Mouse (Mus musculus): ENCODE data around the gene Myh10.

Myh10 gene

DNA sequence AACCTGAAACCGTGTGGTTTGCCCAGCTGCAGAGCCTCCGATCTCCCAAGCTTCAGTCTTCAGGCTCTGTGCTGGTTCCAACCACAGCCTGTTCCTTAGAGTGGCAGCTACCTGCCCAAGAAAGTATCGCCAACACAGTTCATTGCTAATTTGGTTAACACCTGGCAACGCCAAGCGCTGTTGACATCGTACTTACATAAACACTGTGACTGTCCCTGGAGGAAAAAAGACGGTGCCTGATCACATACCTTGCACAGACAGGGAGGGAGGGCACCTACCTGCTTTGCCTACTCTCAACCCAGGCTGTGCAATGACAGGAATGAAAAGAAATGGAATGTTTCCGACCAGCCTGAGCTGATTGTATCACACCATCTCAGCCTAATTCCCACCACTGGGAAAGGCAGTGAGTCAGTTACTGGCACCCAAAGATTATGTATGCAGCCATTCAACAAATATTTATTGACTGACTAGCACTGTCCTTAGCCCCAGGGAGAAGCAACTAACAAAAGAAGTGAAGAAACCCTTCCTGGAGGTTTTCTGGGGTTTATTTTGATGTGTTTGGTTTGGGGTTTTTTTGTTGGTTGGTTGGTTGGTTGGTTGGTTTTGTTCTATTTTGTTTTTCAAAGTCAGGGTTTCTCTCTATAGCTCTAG is 168.7 kb downstream of the Myh10 start:
- no peak for DNase-seq (ENCODE audit: low spot score)

DNA sequence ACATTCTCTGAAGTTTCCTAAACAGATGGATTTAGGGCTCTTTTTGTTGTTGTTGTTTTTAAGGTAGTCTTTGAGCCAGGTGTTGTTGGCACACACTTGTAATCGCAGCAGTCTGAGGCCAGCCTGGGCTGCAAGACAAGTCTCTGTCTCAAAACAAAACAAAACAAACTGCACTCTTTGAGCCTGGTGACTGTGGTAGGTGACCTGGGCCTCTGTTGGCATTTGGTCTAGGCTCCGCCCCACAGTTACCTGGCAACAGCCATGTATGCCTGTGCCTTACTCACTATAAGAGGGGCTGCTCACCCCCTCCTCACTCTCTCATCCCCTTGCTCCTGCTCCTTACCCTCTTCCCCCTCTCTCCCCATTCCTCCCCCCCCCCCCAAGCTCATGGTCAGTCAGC is 170.9 kb downstream of the Myh10 start:
- DNase-seq (ENCODE audit: low spot score) = no peak

GRCm38 (mm10) chr11:68863631-68864091 is 172.3 kb downstream of the Myh10 start:
- DNase-seq (ENCODE audit: low spot score) = no peak

DNA sequence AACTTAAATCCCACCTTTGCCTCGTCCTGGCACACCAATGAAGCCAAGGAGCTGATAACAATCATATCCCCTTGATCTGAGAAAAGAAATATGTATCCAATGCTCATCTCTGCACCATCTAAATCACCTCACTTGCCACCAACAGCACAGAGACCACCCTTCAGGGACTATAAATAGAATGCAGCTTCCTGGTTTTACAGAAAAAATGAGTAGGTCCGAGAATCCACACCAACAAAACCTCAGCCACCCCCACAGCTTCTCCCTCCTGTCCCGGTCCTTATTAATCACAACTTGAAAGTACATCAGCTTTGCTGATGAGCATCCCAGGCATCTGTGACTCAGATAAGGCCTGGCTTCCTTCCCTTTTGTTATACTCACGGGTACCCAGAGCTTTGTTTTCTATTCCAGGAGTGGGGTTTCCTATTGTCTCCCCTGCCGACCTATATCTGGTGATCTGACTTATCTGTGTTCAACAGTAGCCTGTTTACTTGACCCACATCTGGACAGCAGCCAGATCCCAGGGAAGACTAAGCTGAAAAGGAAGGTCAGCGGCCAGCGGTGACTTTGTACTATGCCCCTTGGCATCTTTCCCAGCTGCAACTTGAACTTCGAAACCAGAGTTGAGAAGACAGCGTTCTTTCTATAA is 173.3 kb downstream of the Myh10 start:
- DNase-seq (ENCODE audit: low spot score) = peak; percentile 85

Measured in adipocyte (in vitro differentiated cells).